8 mouse cellular contexts compared by ENCODE assay signal in the genomic region with DNA sequence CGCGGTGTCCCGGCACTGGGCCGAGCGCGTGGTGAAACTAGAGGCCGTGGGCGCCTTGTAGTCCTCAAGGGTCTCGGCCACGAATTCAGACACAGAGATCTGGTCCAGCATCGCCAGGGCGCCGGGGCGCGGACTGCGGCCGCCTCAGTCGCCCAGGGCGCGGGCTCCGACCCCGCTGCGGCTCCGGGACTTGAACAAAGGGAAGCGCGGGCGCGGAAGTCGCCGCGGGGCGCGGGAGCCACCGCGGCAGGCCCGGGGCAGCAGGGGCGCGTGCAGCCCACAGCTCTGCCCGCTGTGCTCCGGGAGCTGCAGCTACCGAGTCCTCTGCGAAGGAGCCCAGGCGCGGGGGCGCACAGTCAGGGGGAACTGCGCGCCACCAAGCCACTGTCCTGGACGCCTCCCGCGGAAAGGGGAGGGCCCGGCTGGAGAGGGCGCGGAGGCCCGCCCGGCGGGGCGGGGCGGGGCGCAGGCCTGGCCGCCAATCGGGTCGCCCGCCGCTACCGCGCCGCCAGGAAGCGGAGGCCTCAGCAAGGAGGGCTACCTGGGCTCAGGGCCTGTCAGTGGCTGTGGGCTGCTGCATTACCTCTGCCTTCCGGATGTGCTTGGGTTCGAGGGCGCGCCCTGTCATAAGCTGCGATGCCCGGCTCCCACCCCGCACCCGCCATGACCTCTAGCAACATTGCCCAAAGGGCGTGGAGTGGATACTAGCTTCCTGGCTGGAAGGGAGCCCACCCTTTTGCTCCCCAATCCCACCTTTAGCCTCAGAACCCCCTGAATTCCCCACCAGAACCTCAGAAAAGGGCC.
DNase-seq lines count a peak whose midpoint lies in the region; ATAC-seq and TF ChIP-seq lines count a peak whose summit lies in the region.
"Not testable (repeated sequence)": the region's sequence is repeated elsewhere in the genome, so short reads cannot be mapped to it uniquely, and the experiment has no call there.

No protein-coding gene starts in this region.

- H3K9ac ChIP-seq in forebrain, embryonic 12.5 days = peak overlapping the region; percentile 66
- peak overlapping the region; percentile 84 for H3K9ac ChIP-seq in heart, embryonic 13.5 days
- H3K9ac ChIP-seq in intestine, postnatal 0 days (ENCODE audit: low read depth, low read length) = peak overlapping the region; percentile 42; the same call in 1 of the 2 replicates
- H3K9ac ChIP-seq in limb, embryonic 13.5 days = peak overlapping the region; percentile 80

- H3K4me1 ChIP-seq in forebrain, embryonic 12.5 days; heart, embryonic 13.5 days; intestine, postnatal 0 days (replicated peaks; ENCODE audit: control insufficient read depth, insufficient read depth, low read length); limb, embryonic 13.5 days; midbrain, embryonic 10.5 days: not testable (repeated sequence)

- not testable (repeated sequence) for ATAC-seq in forebrain, embryonic 12.5 days (ENCODE audit: low FRiP score); heart, embryonic 13.5 days (ENCODE audit: extremely low read depth, insufficient number of reproducible peaks, low FRiP score, low TSS enrichment); intestine, postnatal 0 days; limb, embryonic 13.5 days (ENCODE audit: low FRiP score, low read depth)

- H3K36me3 ChIP-seq in forebrain, embryonic 12.5 days (replicated peaks); heart, embryonic 13.5 days; intestine, postnatal 0 days (ENCODE audit: control insufficient read depth, insufficient read depth); limb, embryonic 13.5 days; midbrain, embryonic 10.5 days: not testable (repeated sequence)

- peak; percentile 37 for DNase-seq in adrenal gland, postnatal 14 days
- peak; percentile 47 for DNase-seq in midbrain, embryonic 10.5 days (ENCODE audit: low spot score)
- DNase-seq in right cerebral cortex, adult 2 months (ENCODE audit: low spot score in 2 of 2) = peak; percentile 3 to 6
- DNase-seq in thymus, postnatal 4 days = peak; percentile 60

- not testable (repeated sequence) for H3K27ac ChIP-seq in forebrain, embryonic 12.5 days; heart, embryonic 13.5 days (replicated peaks); intestine, postnatal 0 days (ENCODE audit: low read depth, low read length); limb, embryonic 13.5 days
- H3K27ac ChIP-seq in midbrain, embryonic 10.5 days (replicated peaks) = peak overlapping the region; percentile 87

- H3K9me3 ChIP-seq in forebrain, embryonic 12.5 days; heart, embryonic 13.5 days; intestine, postnatal 0 days (ENCODE audit: control insufficient read depth); limb, embryonic 13.5 days; midbrain, embryonic 10.5 days (replicated peaks): not testable (repeated sequence)

- H3K4me2 ChIP-seq in forebrain, embryonic 12.5 days = peak overlapping the region; percentile 53
- peak overlapping the region; percentile 69 for H3K4me2 ChIP-seq in heart, embryonic 13.5 days
- H3K4me2 ChIP-seq in intestine, postnatal 0 days (replicated peaks; ENCODE audit: low read depth) = peak overlapping the region; percentile 75
- peak overlapping the region; percentile 57 for H3K4me2 ChIP-seq in limb, embryonic 13.5 days (replicated peaks)

- not testable (repeated sequence) for TF ChIP-seq CTCF in intestine, postnatal 0 days (IDR thresholded peaks at IDR 0.05; ENCODE audit: low read depth)

- H3K27me3 ChIP-seq in forebrain, embryonic 12.5 days; heart, embryonic 13.5 days (replicated peaks); intestine, postnatal 0 days (replicated peaks; ENCODE audit: control insufficient read depth, insufficient read depth, low read length); limb, embryonic 13.5 days; midbrain, embryonic 10.5 days (ENCODE audit: low read depth, poor library complexity, severe bottlenecking): not testable (repeated sequence)

- H3K4me3 ChIP-seq in forebrain, embryonic 12.5 days (replicated peaks) = peak overlapping the region; percentile 58
- H3K4me3 ChIP-seq in heart, embryonic 13.5 days = peak overlapping the region; percentile 70
- peak overlapping the region; percentile 51 for H3K4me3 ChIP-seq in intestine, postnatal 0 days (ENCODE audit: low read depth, low read length)
- H3K4me3 ChIP-seq in limb, embryonic 13.5 days = peak overlapping the region; percentile 62
- peak overlapping the region; percentile 63 for H3K4me3 ChIP-seq in midbrain, embryonic 10.5 days

- whole genome bisulfite sequencing in forebrain, embryonic 12.5 days = 2% methylated on average over 72 of the region's 77 CpGs
- WGBS in heart, embryonic 13.5 days = under 1% methylated on average over 70 of the region's 77 CpGs
- WGBS in intestine, postnatal 0 days = 2% methylated on average over 41 of the region's 77 CpGs
- under 1% methylated on average over 73 of the region's 77 CpGs for WGBS in limb, embryonic 13.5 days
- WGBS in midbrain, embryonic 10.5 days = 2% methylated on average over 75 of the region's 77 CpGs

Comparison
In these comparisons a context has a peak if more than half of its experiments do, and no peak if none do; other contexts are left out.
1. DNase-seq: peak in every context shown above with its lines; median percentile 60 in thymus, postnatal 4 days; 47 in midbrain, embryonic 10.5 days; 37 in adrenal gland, postnatal 14 days; 4 in right cerebral cortex, adult 2 months.